ENCODE assay signal across 16 mouse cellular contexts in the genomic region with DNA sequence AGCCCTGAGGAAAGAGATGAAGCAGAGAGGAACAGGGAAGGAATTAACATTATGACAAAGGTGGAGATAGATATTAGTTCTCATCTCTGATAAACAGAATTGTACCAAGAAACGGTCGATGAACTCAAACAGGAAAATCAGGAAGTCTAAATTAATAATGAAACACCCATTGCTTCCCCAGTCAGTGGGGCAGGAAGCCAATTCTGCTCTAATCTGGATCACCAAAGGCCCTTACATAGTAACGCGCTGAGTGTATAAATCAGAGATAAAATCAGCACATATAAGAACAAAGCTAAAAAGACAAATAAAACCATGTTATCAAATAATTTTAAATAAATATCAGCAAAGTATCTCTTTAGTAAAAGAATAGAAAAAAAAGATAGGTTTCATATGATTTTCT. TPM values are rescaled to one million over a fixed set of nuclear protein-coding genes. Genes with fewer than 3 reads are reported as not detected.
DNase-seq lines count a peak whose midpoint lies in the region; ATAC-seq and TF ChIP-seq lines count a peak whose summit lies in the region.
"Had no signal": no experiment of that assay in that cellular context is flagged by ENCODE, and none has a peak within 500 bp of the region (broad histone marks: within the 10 kb centered on the region; RNA-seq: fewer than 3 reads in every experiment).

No protein-coding gene starts in this region.

- peak; percentile 28 to 70; a peak in 3 of 4 replicates for TF ChIP-seq EP300 in MEL (IDR thresholded peaks at IDR 0.05; ENCODE audit: low read depth in 1 of 2, low read length in 2 of 2)

- intact Hi-C loops in gastrocnemius, adult 2 months (cut with DNase I) = no loop called here

- no peaks in the 10 kb centered on the region for H3K9me3 ChIP-seq in MEL (replicated peaks; ENCODE audit: insufficient read depth, low read length)
- no peaks in the 10 kb centered on the region for H3K9me3 ChIP-seq in forebrain, embryonic 13.5 days (replicated peaks)
- H3K9me3 ChIP-seq: embryonic facial prominence, embryonic 10.5 days; limb, embryonic 10.5 days had no signal

- H3K4me3 ChIP-seq in gastrocnemius, adult 2 months = no peak overlapping the region
- H3K4me3 ChIP-seq in MEL (ENCODE audit: control insufficient read depth in 1 of 2, insufficient read depth in 1 of 2, low read depth in 2 of 2, low read length in 2 of 2) = no peak overlapping the region
- H3K4me3 ChIP-seq in forebrain, embryonic 13.5 days = no peak overlapping the region
- H3K4me3 ChIP-seq: embryonic facial prominence, embryonic 10.5 days; erythroblast, embryonic 14.5 days; limb, embryonic 10.5 days had no signal

- peaks cover 9 to 17% of the 10 kb centered on the region in 2 experiments for H3K36me3 ChIP-seq in MEL (ENCODE audit: control insufficient read depth in 1 of 2, insufficient read depth in 2 of 2, low read length in 2 of 2)
- peaks cover 28% of the 10 kb centered on the region for H3K36me3 ChIP-seq in forebrain, embryonic 13.5 days (ENCODE audit: poor library complexity, severe bottlenecking)

- peak; percentile 24 for DNase-seq in gastrocnemius, adult 2 months
- DNase-seq in gastrocnemius, postnatal 10 days = no peak
- peak; percentile 15 to 28 for DNase-seq in kidney, postnatal 4 days
- no peak for DNase-seq in kidney, adult 18-20 months
- DNase-seq in MEL (ENCODE audit: low read depth, low spot score) = peak; percentile 60
- DNase-seq in lung, postnatal 14 days = peak; percentile 32
- DNase-seq in cerebellum, postnatal 4 days (ENCODE audit: low spot score in 2 of 2) = no peak
- DNase-seq: cerebellum, postnatal 14 days; thymus, postnatal 14 days had no signal

- H3K27me3 ChIP-seq in MEL (ENCODE audit: control insufficient read depth in 1 of 2, insufficient read depth in 2 of 2, low read length in 2 of 2) = no peaks in the 10 kb centered on the region
- no peaks in the 10 kb centered on the region for H3K27me3 ChIP-seq in forebrain, embryonic 13.5 days

- no peak for TF ChIP-seq POLR2A in MEL (IDR thresholded peaks at IDR 0.05; ENCODE audit: control insufficient read depth in 1 of 2, insufficient read depth in 1 of 2, low read depth in 1 of 2, low read length in 2 of 2, poor library complexity in 1 of 2)

- H3K27ac ChIP-seq in gastrocnemius, adult 2 months = no peak overlapping the region
- no peak overlapping the region for H3K27ac ChIP-seq in MEL (ENCODE audit: control insufficient read depth, low read depth, low read length)
- H3K27ac ChIP-seq in forebrain, embryonic 13.5 days = no peak overlapping the region
- H3K27ac ChIP-seq: embryonic facial prominence, embryonic 10.5 days; hindbrain, postnatal 0 days; limb, embryonic 10.5 days; liver, embryonic 14.5 days had no signal

- no peak for ATAC-seq in forebrain, embryonic 13.5 days
- ATAC-seq: hindbrain, postnatal 0 days; midbrain, embryonic 16.5 days had no signal

- TF ChIP-seq CTCF in gastrocnemius, adult 2 months (IDR thresholded peaks at IDR 0.05) = no peak
- TF ChIP-seq CTCF in MEL (IDR thresholded peaks at IDR 0.05 in 2 of 3, conservative IDR thresholded peaks at IDR 0.05 in 1 of 3; ENCODE audit: control insufficient read depth in 1 of 3, insufficient read depth in 1 of 3, low read depth in 2 of 3, low read length in 3 of 3, poor library complexity in 1 of 3, severe bottlenecking in 1 of 3) = no peak

- no peak overlapping the region for H3K9ac ChIP-seq in MEL (ENCODE audit: control insufficient read depth, low read depth, low read length, poor library complexity, severe bottlenecking)
- no peak overlapping the region for H3K9ac ChIP-seq in forebrain, embryonic 13.5 days
- H3K9ac ChIP-seq: liver, embryonic 14.5 days had no signal

- H3K79me2 ChIP-seq in MEL (ENCODE audit: control insufficient read depth, insufficient read depth, low read length, poor library complexity) = no peaks in the 10 kb centered on the region

- no peak overlapping the region for H3K4me2 ChIP-seq in forebrain, embryonic 13.5 days

- peaks cover 4 to 6% of the 10 kb centered on the region in 2 experiments; a peak in 3 of 4 replicates for H3K4me1 ChIP-seq in MEL (ENCODE audit: control insufficient read depth in 1 of 2, insufficient read depth in 2 of 2, low read length in 2 of 2)
- H3K4me1 ChIP-seq in forebrain, embryonic 13.5 days = no peaks in the 10 kb centered on the region

- no peak for TF ChIP-seq RAD21 in MEL (IDR thresholded peaks at IDR 0.05; ENCODE audit: low read depth, low read length)

- WGBS in forebrain, embryonic 13.5 days = 92% methylated on average over 4 of the region's 4 CpGs

TF ChIP-seq in MEL, 35 proteins besides CTCF, POLR2A, EP300 and RAD21:
- TF ChIP-seq ETS1 (IDR thresholded peaks at IDR 0.05; ENCODE audit: low read depth, low read length) (0 out of 2 replicates have a peak, but pooled peaks have one; percentile 27), USF2 (IDR thresholded peaks at IDR 0.05; ENCODE audit: borderline replicate concordance in 1 of 2, insufficient read depth in 1 of 2, low read depth in 1 of 2, low read length in 2 of 2) (no peak), POLR2AphosphoS5 (IDR thresholded peaks at IDR 0.05; ENCODE audit: borderline replicate concordance, low read depth, low read length) (no peak), UBTF (IDR thresholded peaks at IDR 0.05; ENCODE audit: borderline replicate concordance, insufficient read depth, low read depth, low read length) (no peak), NELFE (IDR thresholded peaks at IDR 0.05; ENCODE audit: low read depth, low read length) (no peak), MYC (IDR thresholded peaks at IDR 0.05; ENCODE audit: low read depth, low read length) (no peak), TBP (IDR thresholded peaks at IDR 0.05; ENCODE audit: low read depth, low read length) (no peak), RCOR1 (IDR thresholded peaks at IDR 0.05; ENCODE audit: low read depth, low read length) (peak; percentile 62), GATA1 (IDR thresholded peaks at IDR 0.05; ENCODE audit: low read depth, low read length) (peak; percentile 60; the same call in 1 of the 2 replicates), TAL1 (IDR thresholded peaks at IDR 0.05; ENCODE audit: low read length) (no peak), HCFC1 (IDR thresholded peaks at IDR 0.05; ENCODE audit: low read depth, low read length) (no peak), GABPA (IDR thresholded peaks at IDR 0.05; ENCODE audit: low read depth, low read length) (no peak), CHD2 (IDR thresholded peaks at IDR 0.05; ENCODE audit: low read length) (no peak), MAFK (IDR thresholded peaks at IDR 0.05; ENCODE audit: borderline replicate concordance, low read depth, low read length) (no peak), E2F4 (IDR thresholded peaks at IDR 0.05; ENCODE audit: borderline replicate concordance, low read depth, low read length) (no peak), NRF1 (IDR thresholded peaks at IDR 0.05; ENCODE audit: insufficient read depth, low read depth, low read length, poor library complexity, severe bottlenecking) (no peak), JUND (IDR thresholded peaks at IDR 0.05; ENCODE audit: low read depth, low read length) (no peak)

RNA-seq across cellular contexts. Expression of a gene that starts 15.1 kb away (rescaled TPM):
- 1 to 10 TPM; 4.8 to 5.5 TPM for total RNA-seq in gastrocnemius, adult 2 months (2021)
- 10 to 100 TPM; 16.1 to 22.2 TPM for total RNA-seq in gastrocnemius, postnatal 10 days (2021)
- 8.1 and 8.8 TPM in 2 replicates for total RNA-seq in MEL (2012; rRNA removed)
- polyA plus RNA-seq in MEL (2012; ENCODE audit: insufficient read depth in 1 of 2, insufficient read length in 2 of 2, low read depth in 1 of 2, low replicate concordance in 2 of 2, missing spikeins in 1 of 2) = 10 to 100 TPM in 1 of 2 experiments, not detected in 1; 19.1 TPM
- polyA plus RNA-seq in forebrain, embryonic 13.5 days (2015; fragmentation: Nextera tagmentation; extraction: Ambion mirVana) = 14.5 and 17.9 TPM in 2 replicates

RNA-seq across cellular contexts. Expression of a gene that starts 15.2 kb away (rescaled TPM):
- 10 to 100 TPM in 1 of 2 experiments, 1 to 10 TPM in 1; 8.7 to 11.6 TPM for total RNA-seq in gastrocnemius, adult 2 months (2021)
- total RNA-seq in gastrocnemius, postnatal 10 days (2021) = 10 to 100 TPM; 15.1 to 17.9 TPM
- 6.6 TPM in 2 replicates for total RNA-seq in MEL (2012; rRNA removed)
- 10 to 100 TPM in 1 of 2 experiments, not detected in 1; 10.5 TPM for polyA plus RNA-seq in MEL (2012; ENCODE audit: insufficient read depth in 1 of 2, insufficient read length in 2 of 2, low read depth in 1 of 2, low replicate concordance in 2 of 2, missing spikeins in 1 of 2)
- 19.8 and 20.7 TPM in 2 replicates for polyA plus RNA-seq in forebrain, embryonic 13.5 days (2015; fragmentation: Nextera tagmentation; extraction: Ambion mirVana)
- polyA plus RNA-seq: erythroblast, embryonic 14.5 days had no signal

Comparison
In these comparisons a context has a peak if more than half of its experiments do, and no peak if none do; other contexts are left out.
1. DNase-seq: peak in gastrocnemius, adult 2 months (single experiment), kidney, postnatal 4 days (2 of 2), MEL (single experiment) and lung, postnatal 14 days (single experiment); none in gastrocnemius, postnatal 10 days (single experiment), kidney, adult 18-20 months (single experiment) and cerebellum, postnatal 4 days (0 of 2).